Mouse (Mus musculus) heart, embryonic 16.5 days (tissue): ENCODE measurements around the gene Tll2. TPM values are rescaled to one million over a fixed set of nuclear protein-coding genes. Genes with fewer than 3 reads are reported as not detected.

ENCODE experiments used
- ATAC-seq: fragments of 200-750 bp; cut with Nextera tagmentation; replicated peaks from 2 replicates; pipeline ENCODE4 v1.8.0; 2017; ENCODE audit warnings: moderate number of reproducible peaks; ENCODE audit not compliant: insufficient read depth, low FRiP score; ENCODE audit errors: extremely low read depth
- H3K27ac ChIP-seq: fragments of 300-500 bp; sonication (generic); 2 replicates; pipeline ENCODE4 v1.5.1; 2014; ENCODE audit warnings: mild to moderate bottlenecking, low read length, control low read depth, moderate library complexity
- H3K27me3 ChIP-seq: fragments of 300-500 bp; sonication (generic); 2 replicates; pipeline ENCODE4 v1.6.1; 2014; ENCODE audit warnings: low read length, mixed read lengths; ENCODE audit not compliant: control insufficient read depth, insufficient read depth
- H3K36me3 ChIP-seq: fragments of 300-500 bp; sonication (generic); 2 replicates; pipeline ENCODE4 v1.6.1; 2014; ENCODE audit not compliant: control insufficient read depth, insufficient read depth
- H3K4me1 ChIP-seq: fragments of 300-500 bp; sonication (generic); 2 replicates; pipeline ENCODE4 v1.6.1; 2014; ENCODE audit warnings: low read length, mixed read lengths; ENCODE audit not compliant: control insufficient read depth, insufficient read depth
- H3K4me2 ChIP-seq: fragments of 300-500 bp; sonication (generic); 2 replicates; pipeline ENCODE4 v1.6.1; 2014; ENCODE audit warnings: low read depth, mild to moderate bottlenecking, control low read depth, low read length
- H3K4me3 ChIP-seq: fragments of 300-500 bp; sonication (generic); 2 replicates; pipeline ENCODE4 v1.5.1; 2014; ENCODE audit warnings: mild to moderate bottlenecking, control low read depth, low read length
- H3K9ac ChIP-seq: fragments of 300-500 bp; sonication (generic); 2 replicates; pipeline ENCODE4 v1.6.1; 2014; ENCODE audit warnings: low read length, control low read depth
- H3K9me3 ChIP-seq: fragments of 300-500 bp; sonication (generic); replicated peaks from 2 replicates; pipeline ENCODE4 v1.6.1; 2016; ENCODE audit warnings: low read length; ENCODE audit not compliant: control insufficient read depth
- WGBS: fragments of 180-500 bp; shearing (Covaris S2); extraction: QIAGEN DNeasy Blood & Tissue Kit; methylation state at CpG from one replicate; pipeline ENCODE4 v1.1.7; 2014; 5-methylcytosine and 5-hydroxymethylcytosine counted together
- polyA plus RNA-seq: library from polyadenylated mRNA; unstranded; fragments of >200 nt; fragmentation: Nextera tagmentation; extraction: Ambion mirVana; gene quantifications from 2 replicates; pipeline ENCODE4 v1.2.1, GENCODE M21; 2015

Tll2 gene
- polyA plus RNA-seq, 1 experiment from 2014 or later = 0.20 TPM

DNA sequence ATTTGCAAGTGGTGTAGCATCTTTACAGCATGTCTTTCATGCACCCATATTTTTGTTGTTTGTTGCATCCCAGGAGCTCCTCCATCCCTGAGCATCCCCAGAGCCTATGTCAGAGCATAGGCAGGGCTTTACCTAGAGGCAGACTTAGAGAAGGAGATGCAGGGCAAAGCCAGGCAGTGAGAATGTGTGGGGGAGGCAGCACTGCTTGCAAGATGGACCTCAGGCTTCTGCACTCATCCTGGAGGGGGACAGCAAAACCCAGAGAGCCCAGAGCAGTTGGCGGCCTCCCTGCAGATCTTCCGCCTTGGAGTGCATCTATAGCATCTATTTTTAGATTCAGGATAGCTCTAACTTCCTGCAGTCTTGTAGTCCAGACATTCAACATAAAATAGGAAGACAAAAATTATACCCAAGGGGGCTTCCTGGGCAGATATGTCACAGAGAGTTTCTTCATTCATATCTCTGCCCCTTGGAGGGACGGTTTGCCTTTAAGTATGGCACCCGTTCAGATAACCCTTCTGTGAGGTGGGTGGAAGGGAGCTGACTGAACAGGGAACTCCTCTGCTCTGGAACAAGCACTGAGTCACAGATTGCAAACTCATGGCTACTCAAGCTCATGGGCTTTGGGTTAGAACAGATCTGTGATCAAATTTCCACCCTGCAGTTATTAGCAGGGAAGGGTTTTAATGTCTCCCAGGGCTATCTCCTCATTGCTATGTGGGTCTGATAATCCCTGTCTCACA is 170.7 kb downstream of the Tll2 start:
- Histone ChIP-seq H3K9me3 (no peaks in the 10 kb centered on the region), H3K4me2 (no peak overlapping the region), H3K9ac (no peak overlapping the region), H3K27me3 (no peaks in the 10 kb centered on the region), H3K27ac (no peak overlapping the region), H3K36me3 (no peaks in the 10 kb centered on the region), H3K4me3 (no peak overlapping the region), H3K4me1 (peaks cover 4% of the 10 kb centered on the region; the same call in 1 of the 2 replicates)
- WGBS = 36% methylated on average over 4 of the region's 4 CpGs
- ATAC-seq = no peak

Other genes starting within 250 kb of the Tll2 start
- gene Blnk, start 212.3 kb downstream of the Tll2 start, polyA plus RNA-seq = 0.60 and 0.75 TPM in 2 replicates
- gene Dntt, start 177.6 kb downstream of the Tll2 start, polyA plus RNA-seq = 0.28 TPM in 1 of 2 replicates, not detected in the other
- not detected in 2 replicates for gene Opalin, start 129.7 kb downstream of the Tll2 start, polyA plus RNA-seq
- 87.7 and 95.1 TPM in 2 replicates for gene Tm9sf3, start 57.2 kb upstream of the Tll2 start, polyA plus RNA-seq
- 1.5 and 1.7 TPM in 2 replicates for gene Pik3ap1, start 178.3 kb upstream of the Tll2 start, polyA plus RNA-seq